Mouse (Mus musculus): Measurements from ENCODE around the gene Gm5788.
"Not testable (repeated sequence)": the region's sequence is repeated elsewhere in the genome, so short reads cannot be mapped to it uniquely, and the experiment has no call there.

DNA sequence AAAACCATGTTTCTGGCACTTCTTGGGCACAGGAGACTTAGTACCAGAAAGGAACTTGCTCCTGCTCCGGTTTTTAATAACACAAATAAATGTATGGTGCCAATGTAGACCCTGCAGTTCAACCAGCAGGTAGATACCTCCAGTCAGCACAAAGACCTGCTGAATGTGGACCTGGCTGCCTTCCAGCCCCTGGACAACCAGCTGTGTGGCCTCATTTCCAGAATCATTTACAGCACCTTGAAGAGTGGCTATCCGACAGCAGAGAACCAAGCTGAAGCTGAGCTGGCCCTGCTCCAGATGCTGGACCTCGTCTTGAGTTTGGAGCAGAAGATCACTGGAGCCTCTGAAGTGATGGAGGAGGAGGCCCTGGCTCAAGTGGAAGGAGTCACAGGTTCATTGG, 25.1 kb downstream of the Gm5788 start:
- TF ChIP-seq CTCF (IDR thresholded peaks at IDR 0.05; ENCODE audit: low read depth, low read length); POLR2A (IDR thresholded peaks at IDR 0.05; ENCODE audit: insufficient read depth, low read length): not testable (repeated sequence)

Data from ES-Bruce4 (cell line).